Mouse (Mus musculus) cerebellum, postnatal 14 days (tissue): ENCODE measurements around the gene Tmem60.

Source experiments
- DNase-seq, 2 experiments: peaks; one replicate each; pipeline ENCODE4 v3.0.0; 2021; ENCODE audit warnings: mixed read lengths in 2 of 2

Tmem60 gene

GRCm38 (mm10) chr5:20881915-20882800 is at the start of gene Tmem60, which contains the start of gene Phtf2:
Tmem60 (plus strand) TSS chr5:20882191.
Phtf2 (minus strand) TSS chr5:20882124.
- DNase-seq, result peak; percentile 98 to 99

GRCm38 (mm10) chr5:20834399-20834798 is 47.6 kb upstream of the Tmem60 start:
- DNase-seq, result no peak

- DNase-seq, result no peak
Measured at GRCm38 (mm10) chr5:20837082-20837481, 44.9 kb upstream of the Tmem60 start.

- no peak for DNase-seq
Measured at GRCm38 (mm10) chr5:20843405-20843804, 38.6 kb upstream of the Tmem60 start.

GRCm38 (mm10) chr5:20843816-20844215 is 38.2 kb upstream of the Tmem60 start:
- DNase-seq, result no peak

GRCm38 (mm10) chr5:20847010-20847409 is 35.0 kb upstream of the Tmem60 start:
- no peak for DNase-seq

GRCm38 (mm10) chr5:20855066-20855465 is 26.9 kb upstream of the Tmem60 start:
- no peak for DNase-seq

- DNase-seq, result no peak
Measured at GRCm38 (mm10) chr5:20858404-20858803, 23.6 kb upstream of the Tmem60 start.

GRCm38 (mm10) chr5:20860565-20860964 is 21.4 kb upstream of the Tmem60 start:
- DNase-seq, result no peak

- no peak for DNase-seq
Measured at GRCm38 (mm10) chr5:20861901-20862300, 20.1 kb upstream of the Tmem60 start.

- DNase-seq, result no peak
Measured at GRCm38 (mm10) chr5:20864216-20864969, 17.6 kb upstream of the Tmem60 start.

- DNase-seq, result no peak
Measured at GRCm38 (mm10) chr5:20865193-20865755, 16.7 kb upstream of the Tmem60 start.

- peak in 1 of 2 experiments; percentile 21 for DNase-seq
Measured at GRCm38 (mm10) chr5:20873146-20873545, 8.8 kb upstream of the Tmem60 start.

- DNase-seq, result no peak
Measured at GRCm38 (mm10) chr5:20876934-20877426, 5.0 kb upstream of the Tmem60 start.

- DNase-seq, result no peak
Measured at GRCm38 (mm10) chr5:20880386-20880785, 1.6 kb upstream of the Tmem60 start.

GRCm38 (mm10) chr5:20880797-20881775 is 905 bp upstream of the Tmem60 start:
- DNase-seq, result peak; percentile 67 to 74

- no peak for DNase-seq
Measured at GRCm38 (mm10) chr5:20884036-20884620, 2.1 kb downstream of the Tmem60 start.

- DNase-seq, result no peak
Measured at GRCm38 (mm10) chr5:20897446-20898167, 15.6 kb downstream of the Tmem60 start.

- DNase-seq, result no peak
Measured at GRCm38 (mm10) chr5:20904647-20905046, 22.7 kb downstream of the Tmem60 start.

- DNase-seq, result no peak
Measured at GRCm38 (mm10) chr5:20905437-20905836, 23.4 kb downstream of the Tmem60 start.

GRCm38 (mm10) chr5:20906191-20906590 is 24.2 kb downstream of the Tmem60 start:
- no peak for DNase-seq
